Mouse (Mus musculus) c-Kit-positive CD71-positive TER-119-negative erythroid progenitor cells, embryonic 14.5 days (primary cell): ENCODE measurements around the gene Slc24a1.

Experiments used
- DNase-seq: peaks from one replicate; pipeline ENCODE4 v3.0.0-alpha.2; 2013; ENCODE audit warnings: low read depth

Slc24a1 gene

DNA sequence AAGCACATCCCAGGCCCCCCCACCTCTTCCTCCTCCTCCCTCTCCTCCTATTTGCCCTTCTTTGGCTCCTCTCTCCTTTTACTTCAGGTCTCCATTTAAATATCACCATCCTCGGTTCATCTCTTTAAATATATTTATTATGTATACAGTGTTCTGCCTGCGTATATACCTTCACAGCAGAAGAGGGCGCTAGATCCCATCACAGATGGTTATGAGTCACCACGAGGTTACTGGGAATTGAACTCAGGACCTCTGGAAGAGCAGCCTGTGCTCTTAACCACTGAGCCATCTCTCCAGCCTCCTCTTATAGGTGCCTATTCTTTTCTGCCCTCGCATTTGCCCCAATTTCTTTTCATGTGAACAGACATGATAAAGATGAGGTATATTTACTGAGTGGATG, 13.9 kb downstream of the Slc24a1 start:
- no peak for DNase-seq

DNA sequence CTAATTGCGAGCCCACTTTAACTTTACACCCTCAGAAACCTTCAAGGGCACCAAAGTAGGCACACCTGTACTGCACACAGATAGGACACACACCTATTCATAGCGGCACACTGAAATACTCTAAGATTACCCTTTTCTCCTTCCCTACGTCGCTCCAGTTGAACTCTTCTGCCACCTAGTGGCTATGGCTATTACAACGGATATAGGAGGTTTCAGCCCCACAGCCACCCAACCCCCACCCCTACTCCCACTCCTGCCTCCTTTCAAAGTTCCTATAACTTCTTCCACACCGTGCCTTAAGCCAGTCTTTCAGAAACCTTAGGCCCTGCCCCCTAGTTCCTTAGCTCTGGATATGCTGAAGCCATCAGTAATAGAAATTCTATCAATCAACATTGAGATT, 14.9 kb downstream of the Slc24a1 start:
- DNase-seq, result peak; percentile 74

DNA sequence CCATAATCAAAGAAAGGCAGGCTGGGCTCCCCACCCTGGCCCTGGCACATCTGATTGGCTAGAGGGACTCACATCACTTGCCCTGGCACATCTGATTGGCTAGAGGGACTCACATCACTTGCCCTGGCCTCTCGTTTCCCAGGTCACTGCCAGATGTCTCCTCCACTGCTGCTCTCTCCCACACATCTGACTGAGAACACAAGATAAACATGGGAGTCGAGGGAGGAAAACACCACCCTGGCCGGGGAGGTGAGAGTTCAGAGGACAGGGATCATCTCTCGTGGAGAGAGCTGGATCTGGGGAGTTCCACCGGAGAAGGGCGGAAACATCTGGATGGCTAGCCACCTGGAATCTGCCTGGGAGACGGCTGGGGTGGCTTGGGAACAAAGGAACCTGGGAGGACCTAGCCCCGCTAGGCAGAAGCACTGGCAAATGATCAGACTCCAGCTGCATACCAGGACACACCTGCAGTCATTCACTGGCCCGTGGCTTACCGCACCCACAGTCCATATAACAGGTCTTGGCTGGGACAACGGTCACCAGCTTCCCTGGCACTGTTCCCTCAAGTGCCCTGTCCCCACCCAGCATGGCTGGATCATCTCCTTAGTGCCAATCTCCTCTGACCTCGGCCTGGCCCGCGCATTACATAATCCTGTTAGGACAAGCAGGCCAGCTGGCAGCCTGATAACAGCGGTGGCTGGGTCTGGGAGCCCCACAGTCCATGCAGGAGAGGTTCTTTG, 17.2 kb downstream of the Slc24a1 start:
- DNase-seq, result peak; percentile 65

DNA sequence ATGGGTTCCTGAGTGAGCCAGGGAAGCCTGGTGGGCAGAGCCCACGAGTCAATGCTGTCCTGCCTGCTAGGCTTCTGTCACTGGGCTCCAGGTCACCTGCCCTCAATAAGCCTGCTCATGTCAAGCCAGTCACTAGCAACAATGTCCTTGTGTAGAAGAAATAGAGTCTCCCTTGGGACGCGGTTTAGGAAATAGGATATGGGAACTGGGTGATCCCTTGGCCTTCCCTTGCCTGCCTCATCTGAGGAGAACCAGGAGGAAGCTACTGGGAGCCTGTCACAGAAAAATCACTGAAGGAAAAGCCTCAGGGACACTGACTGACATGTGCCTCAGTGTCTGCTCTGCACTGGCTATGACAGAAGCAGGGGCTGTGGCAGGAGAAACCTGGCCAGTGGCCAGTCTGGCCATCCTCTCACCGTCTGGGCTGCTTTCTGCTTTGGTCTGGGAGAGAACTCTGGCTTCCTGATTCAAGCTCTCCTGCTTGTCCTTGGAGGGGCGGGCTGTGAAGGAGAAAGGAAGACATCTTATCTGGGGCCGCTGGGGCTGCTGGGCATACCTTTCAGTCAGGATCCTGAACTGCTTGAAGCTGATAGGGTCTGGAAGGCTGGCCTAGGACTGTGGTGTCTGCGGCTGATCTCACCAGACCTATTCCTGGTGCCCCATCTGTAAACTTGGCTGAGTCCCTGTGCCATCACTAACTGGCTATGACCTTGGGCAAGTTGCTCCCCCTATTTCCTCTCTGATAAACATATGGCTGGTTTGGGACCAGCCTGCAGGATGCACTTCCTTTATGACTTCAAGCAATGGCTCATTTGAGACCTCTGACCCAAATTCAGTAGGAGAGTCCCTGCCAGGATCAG, 19.4 kb downstream of the Slc24a1 start:
- no peak for DNase-seq

DNA sequence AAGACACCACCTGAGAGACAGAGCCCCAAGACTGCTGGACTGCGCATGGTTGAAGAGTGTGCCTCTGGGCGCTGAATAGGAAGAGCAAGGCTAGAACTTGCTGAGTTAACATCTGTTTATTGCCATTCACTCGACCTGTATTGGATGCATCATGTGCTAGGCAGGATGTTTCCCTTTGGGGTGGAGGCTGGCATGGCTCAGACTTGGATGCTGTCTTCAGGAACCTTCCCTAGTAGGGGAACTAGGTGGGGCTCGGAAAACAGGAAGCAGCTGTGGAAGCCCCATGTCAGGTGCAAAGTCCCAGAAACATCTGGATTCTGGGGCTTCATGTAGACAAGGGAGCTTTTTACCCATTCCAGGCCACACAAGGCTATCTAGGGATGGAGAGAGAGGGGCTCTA, 21.2 kb downstream of the Slc24a1 start:
- DNase-seq, result no peak

DNA sequence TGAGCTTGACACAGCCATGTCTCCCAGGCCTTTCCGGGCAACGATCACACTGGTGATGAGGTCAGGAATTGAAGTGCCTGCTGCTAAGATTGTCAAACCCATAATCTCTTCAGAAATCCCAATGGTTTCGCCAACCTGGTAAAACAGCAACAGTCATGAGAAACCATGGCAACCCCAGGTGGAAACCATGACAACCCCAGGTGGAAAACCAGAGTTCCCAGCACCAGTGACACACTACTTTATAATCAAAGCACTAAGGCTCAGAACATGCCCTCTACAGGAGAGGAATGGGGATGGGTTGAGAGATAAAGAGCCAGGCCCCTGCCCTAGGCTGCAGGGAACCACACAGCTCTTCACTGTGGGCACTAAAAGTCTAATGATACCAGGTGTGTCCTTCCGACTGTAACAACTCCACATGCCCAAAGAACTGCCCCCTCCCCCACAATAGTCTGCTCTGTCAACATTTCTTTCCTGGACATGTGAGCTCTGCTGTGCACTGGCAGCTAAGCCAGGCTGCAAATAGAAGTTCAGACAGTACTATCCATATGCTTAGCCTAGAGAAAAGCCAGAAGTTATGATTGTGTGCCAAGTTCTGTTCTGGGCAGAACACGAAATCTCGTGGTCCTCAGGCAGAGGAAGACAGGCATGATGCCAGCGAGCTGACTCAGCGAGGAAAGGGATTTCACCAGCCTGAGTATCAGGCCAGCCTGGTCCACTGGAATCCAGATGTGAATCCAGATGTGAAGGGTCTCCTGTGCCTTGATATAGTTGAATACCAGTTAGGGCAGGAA, 25.0 kb downstream of the Slc24a1 start:
- DNase-seq, result no peak

DNA sequence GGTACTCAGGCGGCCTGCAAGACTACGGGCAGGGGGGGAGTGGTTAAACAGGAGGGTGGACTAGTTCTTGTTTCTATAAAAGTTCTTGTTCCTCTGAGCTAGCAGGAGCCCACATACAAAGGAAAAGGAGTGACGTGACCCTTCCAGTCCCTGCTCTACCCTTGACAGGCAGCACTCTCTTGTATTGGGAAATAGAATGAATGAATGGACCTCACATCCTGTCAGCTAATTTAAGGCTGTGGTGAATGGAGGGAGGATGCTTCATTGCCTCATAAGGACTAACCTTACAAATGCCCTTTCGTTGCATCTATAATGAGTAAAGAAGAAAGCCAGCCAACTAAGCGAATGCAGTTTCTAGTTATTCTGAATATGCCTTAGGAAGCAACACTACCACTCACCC, 25.6 kb downstream of the Slc24a1 start:
- DNase-seq, result no peak

DNA sequence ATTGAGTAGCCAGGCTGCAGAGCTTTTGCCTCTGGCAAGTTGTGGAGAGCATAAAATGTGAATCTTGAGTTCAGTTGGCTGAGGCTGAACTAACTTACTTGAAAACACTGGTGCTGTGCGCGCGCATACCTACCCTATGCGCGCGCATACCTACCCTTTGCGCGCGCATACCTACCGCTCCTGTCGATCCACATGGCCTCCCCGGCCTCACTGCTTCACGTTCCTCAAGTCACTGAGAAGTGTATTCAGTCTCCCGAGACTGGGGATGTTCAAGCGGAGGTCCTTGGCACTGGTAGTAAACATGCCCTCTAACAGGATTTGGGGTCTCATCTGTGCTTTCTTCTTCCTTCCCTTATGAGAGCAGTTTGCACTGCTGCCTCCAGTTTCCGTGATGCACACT, 32.8 kb downstream of the Slc24a1 start:
- peak; percentile 50 for DNase-seq

DNA sequence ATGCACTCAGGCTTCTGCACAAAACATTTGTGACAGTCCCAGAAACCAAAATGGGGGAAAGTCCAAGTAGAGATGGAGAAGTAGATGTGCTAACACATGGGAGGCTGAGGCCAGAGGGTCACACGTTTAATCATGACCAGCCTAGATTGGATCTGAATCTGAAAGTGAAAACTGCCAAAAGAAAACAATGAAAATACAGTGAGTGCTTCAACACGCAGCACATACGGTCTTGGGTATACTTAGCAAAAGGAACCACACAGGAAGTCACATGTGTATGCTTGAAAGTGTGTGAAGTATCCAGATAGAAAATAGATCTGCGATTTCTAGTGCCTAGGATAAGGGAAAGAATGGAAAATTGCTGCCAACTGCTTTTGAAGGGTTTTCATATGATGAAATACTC, 36.8 kb downstream of the Slc24a1 start:
- DNase-seq, result no peak

DNA sequence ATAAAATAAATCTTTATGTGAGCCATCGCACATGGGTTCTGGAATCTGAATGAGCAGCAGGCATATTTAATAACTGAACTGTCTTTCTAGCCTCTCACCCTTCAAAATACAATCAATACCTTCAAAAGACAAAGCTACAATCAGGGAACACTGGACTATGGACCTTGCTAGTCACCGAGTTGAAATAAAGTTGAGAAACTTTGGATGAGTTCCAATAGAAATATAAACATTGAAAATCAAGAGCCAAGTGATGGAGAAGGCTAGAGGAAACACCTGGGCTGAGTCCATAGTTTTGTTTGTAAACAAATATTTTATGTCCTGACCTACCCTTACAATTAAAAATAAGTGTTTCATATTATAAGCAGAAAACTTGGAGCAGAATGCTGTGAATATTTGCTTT, 37.4 kb downstream of the Slc24a1 start:
- no peak for DNase-seq

DNA sequence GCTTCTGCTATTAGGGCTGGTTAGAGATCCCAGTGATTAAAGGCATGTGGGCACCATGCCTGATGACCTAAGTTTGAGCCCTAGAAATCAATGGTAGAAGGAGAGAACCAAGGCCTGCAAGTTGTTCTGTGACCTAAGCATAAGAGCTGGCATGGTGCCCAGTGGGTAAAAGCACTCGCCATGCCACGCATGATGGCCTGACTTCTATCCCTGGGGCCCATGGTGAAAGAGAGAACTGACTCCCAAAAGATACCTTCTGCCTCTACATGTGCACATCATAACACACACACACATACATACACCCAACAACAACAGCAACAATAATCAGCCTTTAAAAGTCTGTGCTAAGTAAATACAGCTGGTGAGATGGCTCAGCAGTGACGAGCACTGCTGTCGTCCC, 38.0 kb downstream of the Slc24a1 start:
- DNase-seq, result no peak

DNA sequence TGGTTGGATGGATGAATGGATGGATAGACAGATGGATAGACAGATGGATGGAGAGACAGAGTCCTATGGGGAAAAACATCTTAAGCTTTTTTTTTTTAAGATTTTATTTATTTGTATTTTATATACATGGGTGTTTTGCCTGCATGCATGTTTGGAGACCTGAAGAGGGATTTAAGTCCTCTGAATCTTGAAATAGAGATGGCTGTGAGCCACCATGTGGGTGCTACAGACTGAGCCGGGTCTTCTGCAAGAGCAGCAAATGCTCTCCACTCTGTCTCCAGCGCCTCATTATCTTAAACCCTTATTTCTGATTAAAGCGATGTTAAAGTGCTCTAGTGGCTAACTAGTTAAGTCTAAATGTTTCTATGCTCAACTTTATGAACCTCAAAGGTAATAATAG, 44.0 kb downstream of the Slc24a1 start:
- no peak for DNase-seq

DNA sequence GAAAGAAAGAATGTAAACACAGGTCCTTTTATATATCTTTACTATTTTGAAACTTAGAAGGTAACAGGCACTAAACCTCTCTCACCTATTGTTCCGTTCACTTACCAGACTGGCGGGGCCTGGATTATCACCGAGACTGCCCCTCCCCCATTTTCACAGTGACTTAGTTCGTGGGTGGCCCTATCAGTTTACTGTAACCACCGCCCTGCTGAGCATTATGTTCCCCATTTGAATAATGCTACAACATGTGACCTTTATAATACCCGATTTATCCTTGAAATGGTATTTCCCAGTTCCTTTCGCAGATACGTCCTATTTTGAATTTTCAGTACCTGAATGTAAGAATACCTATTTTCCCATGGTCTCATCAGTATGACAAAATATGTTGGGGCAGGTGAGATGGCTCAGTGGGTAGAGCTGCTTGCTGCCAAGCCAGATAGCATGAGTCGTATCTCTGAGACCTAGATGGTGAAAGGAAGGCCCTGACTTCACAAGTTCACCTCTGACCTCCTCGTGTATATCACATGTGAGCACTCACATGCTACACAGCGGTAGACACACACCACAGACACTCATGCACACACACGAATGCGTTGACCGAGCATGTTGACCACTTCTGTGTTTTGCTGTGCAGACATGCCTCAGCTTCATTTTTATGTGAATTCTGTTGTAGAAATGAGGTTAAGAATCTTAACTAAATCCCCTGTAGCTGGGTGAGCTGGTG, 46.3 kb downstream of the Slc24a1 start:
- no peak for DNase-seq

DNA sequence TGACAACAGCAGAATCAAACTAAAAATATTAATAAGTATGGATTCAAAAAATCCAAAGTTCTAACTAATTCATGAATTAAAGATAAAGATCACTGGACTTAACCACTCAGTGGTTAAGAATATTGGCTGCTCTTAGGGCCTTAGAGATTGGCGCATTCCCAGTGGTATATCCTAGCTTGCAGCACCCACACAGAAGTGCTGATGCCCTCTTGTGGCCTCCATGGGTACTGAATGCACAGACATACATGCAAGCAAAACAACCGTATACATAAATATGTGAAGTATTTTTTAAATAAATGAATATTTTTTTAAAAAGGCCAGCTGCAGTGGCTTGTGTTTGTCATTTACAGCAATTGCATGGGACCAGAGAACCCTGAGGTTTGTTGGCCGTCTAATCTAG, 48.0 kb downstream of the Slc24a1 start:
- peak; percentile 69 for DNase-seq

DNA sequence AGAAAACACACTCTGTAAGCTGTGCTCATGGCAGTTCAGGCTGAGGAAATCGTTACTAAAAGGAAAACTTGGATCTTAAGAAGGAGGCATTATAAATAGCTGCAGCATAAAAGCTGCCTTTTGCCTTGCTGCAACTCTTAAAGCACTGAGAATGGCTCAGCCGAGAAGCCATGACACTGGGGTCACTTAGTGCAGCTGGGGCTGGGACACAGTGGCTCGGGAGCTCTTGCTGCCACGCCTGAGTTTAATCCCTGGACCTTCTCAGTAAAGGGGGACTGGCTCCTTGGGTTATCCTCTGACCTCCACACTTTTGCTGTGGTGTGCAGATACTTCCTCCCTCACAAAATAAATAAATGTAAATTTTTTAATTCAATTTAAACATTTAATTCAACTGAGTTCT, 48.5 kb downstream of the Slc24a1 start:
- no peak for DNase-seq

DNA sequence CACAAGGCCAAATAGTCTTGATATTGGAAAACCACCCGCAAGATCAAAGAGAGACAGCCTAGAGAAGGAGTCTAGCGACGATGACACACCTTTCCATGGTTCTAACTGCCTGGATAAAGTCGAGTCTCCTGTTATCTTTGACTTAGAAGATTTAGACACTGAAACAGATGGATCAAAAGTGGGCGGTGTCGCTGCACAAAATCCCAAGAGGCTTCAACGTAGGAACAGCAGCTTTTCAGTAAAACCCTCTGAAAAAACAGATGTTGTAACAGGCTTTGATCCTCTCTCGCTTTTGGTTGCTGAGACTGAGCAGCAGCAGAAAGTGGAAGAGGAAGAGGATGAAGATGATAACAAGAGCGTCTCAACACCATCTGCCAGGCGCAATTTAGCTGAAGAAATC, 54.8 kb downstream of the Slc24a1 start:
- DNase-seq, result no peak

DNA sequence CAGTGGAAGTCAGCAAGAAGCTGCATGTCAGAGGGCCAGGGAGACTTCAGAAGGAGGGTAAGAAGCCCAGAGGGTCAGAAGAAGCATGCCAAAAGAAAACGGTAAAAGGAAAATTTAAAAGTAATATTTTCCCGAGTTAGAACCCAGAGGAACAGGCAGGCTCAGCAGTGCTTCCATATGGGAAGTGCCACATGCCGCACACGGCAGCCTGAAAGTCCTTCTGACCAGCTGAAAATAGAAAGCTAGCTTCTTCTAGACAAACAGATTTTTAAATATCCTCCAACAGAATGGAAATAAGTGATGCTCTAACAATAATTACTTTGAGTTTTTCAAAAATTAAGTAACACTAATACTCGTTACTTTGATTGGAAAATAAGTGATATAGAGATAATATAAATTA, 65.4 kb downstream of the Slc24a1 start:
- DNase-seq, result no peak
